Comparison of ENCODE assay signal across 18 mouse cellular contexts in the genomic region with DNA sequence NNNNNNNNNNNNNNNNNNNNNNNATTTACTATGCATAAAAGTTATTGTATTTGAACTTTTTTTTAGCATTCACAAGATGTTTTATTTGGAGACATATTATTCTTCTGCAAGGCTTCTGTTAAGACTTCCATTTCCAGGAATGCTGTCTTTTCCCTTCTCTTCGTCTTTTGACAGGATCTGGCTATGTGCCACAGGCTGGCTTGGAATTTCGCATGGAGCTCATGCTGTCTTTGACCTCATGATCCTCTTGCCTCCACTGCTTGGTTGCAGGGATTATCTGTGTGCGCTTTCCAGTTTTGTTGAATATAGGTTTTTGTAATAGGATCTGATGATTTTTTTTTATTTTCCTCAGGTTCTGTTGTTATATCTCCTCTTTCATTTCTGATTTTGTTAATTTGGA.
"Had no signal": no experiment of that assay in that cellular context is flagged by ENCODE, and none has a peak within 500 bp of the region (broad histone marks: within the 10 kb centered on the region; RNA-seq: fewer than 3 reads in every experiment).

No protein-coding gene starts in this region.

- H3K4me1 ChIP-seq: heart, embryonic 13.5 days; heart, embryonic 15.5 days; kidney, embryonic 15.5 days; limb, embryonic 13.5 days; limb, embryonic 15.5 days had no signal

- H3K4me3 ChIP-seq: heart, adult 2 months; heart, embryonic 13.5 days; heart, embryonic 15.5 days; kidney, embryonic 15.5 days; limb, embryonic 13.5 days; limb, embryonic 15.5 days; liver, embryonic 12.5 days had no signal

- DNase-seq: gastrocnemius, postnatal 14 days; gastrocnemius, postnatal 36 days; heart, adult 2 months; heart, postnatal 14 days; heart, postnatal 36 days; kidney, adult 11 months; kidney, adult 2 months; kidney, adult 9 months; kidney, postnatal 14 days; kidney, postnatal 36 days; layer of hippocampus, adult 9-11 months; layer of hippocampus, postnatal 36 days had no signal
